Mouse (Mus musculus) erythroblast, embryonic 14.5 days (primary cell): ENCODE results near the gene Slc17a2.

Experiments used
- GATA1 ChIP-seq: IDR thresholded peaks from 2 replicates; pipeline ENCODE4 v1.6.1; 2012; ENCODE audit warnings: low read length, inconsistent platforms, mixed read lengths
- TAL1 ChIP-seq: IDR thresholded peaks from 3 replicates; pipeline ENCODE4 v1.6.1; 2012; ENCODE audit warnings: low read length, inconsistent platforms, mixed read lengths

DNA sequence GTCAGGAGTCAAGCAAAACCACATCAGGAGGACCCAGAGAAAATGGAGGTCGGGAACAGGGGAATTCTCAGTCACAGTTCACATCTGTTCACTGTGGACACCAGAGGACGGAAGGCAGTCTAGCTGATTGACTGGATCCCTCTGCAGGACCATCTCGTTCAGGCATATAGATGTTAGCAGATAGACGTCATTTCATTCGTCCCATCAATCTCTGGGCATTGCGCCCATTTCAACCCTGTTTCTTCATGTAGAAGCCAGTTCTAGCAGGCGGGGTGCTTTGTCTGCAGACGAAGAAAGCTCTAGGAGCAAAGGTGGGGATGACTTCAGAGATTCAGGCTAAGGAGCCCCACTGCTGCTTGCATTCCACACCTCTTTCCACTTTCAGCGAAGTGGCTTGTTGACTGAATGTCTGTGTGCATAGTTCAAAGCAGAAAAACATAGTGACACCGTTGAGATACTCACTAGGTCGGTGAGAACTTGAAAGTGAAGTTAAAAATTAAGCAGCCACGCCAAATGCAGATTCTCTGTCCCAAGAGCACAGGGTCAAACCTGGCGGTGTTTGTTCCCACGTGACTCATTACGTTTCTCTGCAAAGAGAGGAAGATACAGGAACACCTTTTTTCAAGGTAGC, at the start of gene Slc17a2:
- no peak for TF ChIP-seq GATA1
- TF ChIP-seq TAL1, result no peak
